Mouse (Mus musculus) kidney, postnatal 0 days (tissue): ENCODE results near the gene Akap9. TPM values are rescaled to one million over a fixed set of nuclear protein-coding genes. Genes with fewer than 3 reads are reported as not detected.

ENCODE experiments used
- ATAC-seq: fragments of 200-750 bp; cut with Nextera tagmentation; replicated peaks from 2 replicates; pipeline ENCODE4 v1.8.0; 2017; ENCODE audit warnings: low read depth, moderate number of reproducible peaks, moderate TSS enrichment, moderate library complexity; ENCODE audit not compliant: low FRiP score
- DNase-seq: peaks from one replicate; pipeline ENCODE4 v3.0.0-alpha.2; 2016; ENCODE audit warnings: low spot score
- H3K27ac ChIP-seq: fragments of 300-500 bp; sonication (generic); 2 replicates; pipeline ENCODE4 v1.5.1; 2014; ENCODE audit warnings: mild to moderate bottlenecking
- H3K27me3 ChIP-seq: fragments of 300-500 bp; sonication (generic); 2 replicates; pipeline ENCODE4 v1.6.1; 2014; ENCODE audit warnings: low read length, mixed read lengths; ENCODE audit not compliant: insufficient read depth
- H3K36me3 ChIP-seq: fragments of 300-500 bp; sonication (generic); 2 replicates; pipeline ENCODE4 v1.6.1; 2014; ENCODE audit warnings: low read length, mixed read lengths; ENCODE audit not compliant: insufficient read depth
- H3K4me1 ChIP-seq: fragments of 300-500 bp; sonication (generic); replicated peaks from 2 replicates; pipeline ENCODE4 v1.6.1; 2014; ENCODE audit warnings: antibody characterized with exemption, low read length, mixed read lengths; ENCODE audit not compliant: insufficient read depth
- H3K4me2 ChIP-seq: fragments of 300-500 bp; sonication (generic); 2 replicates; pipeline ENCODE4 v1.6.1; 2014; ENCODE audit warnings: mild to moderate bottlenecking, low read length, moderate library complexity, mixed read lengths
- H3K4me3 ChIP-seq: fragments of 300-500 bp; sonication (generic); replicated peaks from 2 replicates; pipeline ENCODE4 v1.5.1; 2014; ENCODE audit warnings: low read depth, low read length
- H3K9ac ChIP-seq: fragments of 300-500 bp; sonication (generic); 2 replicates; pipeline ENCODE4 v1.6.1; 2014; ENCODE audit warnings: low read depth, low read length
- H3K9me3 ChIP-seq: fragments of 300-500 bp; sonication (generic); replicated peaks from 2 replicates; pipeline ENCODE4 v1.6.1; 2016; ENCODE audit warnings: low read length, inconsistent platforms, mixed read lengths
- CTCF ChIP-seq: IDR thresholded peaks from 2 replicates; pipeline ENCODE4 v1.5.1; 2016; ENCODE audit warnings: antibody characterized with exemption, low read depth, mild to moderate bottlenecking, moderate library complexity
- WGBS: fragments of 180-500 bp; shearing (Covaris S2); extraction: QIAGEN DNeasy Blood & Tissue Kit; methylation state at CpG from one replicate; pipeline ENCODE4 v1.1.7; 2014; 5-methylcytosine and 5-hydroxymethylcytosine counted together
- polyA plus RNA-seq: library from polyadenylated mRNA; unstranded; fragments of >200 nt; fragmentation: Nextera tagmentation; extraction: Ambion mirVana; gene quantifications from 2 replicates; pipeline ENCODE4 v1.2.1, GENCODE M21; 2015

Akap9 gene
- polyA plus RNA-seq, 1 experiment from 2014 or later, result 110 TPM

- peak; percentile 46; the same call in 1 of the 2 replicates for TF ChIP-seq CTCF
- ATAC-seq, result no peak
- Histone ChIP-seq H3K4me3 (no peak overlapping the region), H3K4me1 (no peaks in the 10 kb centered on the region), H3K4me2 (no peak overlapping the region), H3K27me3 (no peaks in the 10 kb centered on the region), H3K27ac (no peak overlapping the region), H3K9me3 (no peaks in the 10 kb centered on the region), H3K36me3 (peaks cover 41% of the 10 kb centered on the region; the same call in 1 of the 2 replicates), H3K9ac (no peak overlapping the region)
- WGBS, result 95% methylated on average over 6 of the region's 6 CpGs
- DNase-seq, result no peak
Observed at GRCm38 (mm10) chr5:4040372-4040771, 112.5 kb downstream of the Akap9 start.

- Histone ChIP-seq H3K36me3 (peaks cover 40% of the 10 kb centered on the region), H3K27ac (no peak overlapping the region), H3K9ac (no peak overlapping the region), H3K4me3 (no peak overlapping the region), H3K4me2 (no peak overlapping the region), H3K9me3 (no peaks in the 10 kb centered on the region), H3K4me1 (no peaks in the 10 kb centered on the region), H3K27me3 (no peaks in the 10 kb centered on the region)
- DNase-seq, result no peak
- no peak for TF ChIP-seq CTCF
- 94% methylated on average over 2 of the region's 2 CpGs for WGBS
- no peak for ATAC-seq
Observed at GRCm38 (mm10) chr5:4040922-4041321, 113.1 kb downstream of the Akap9 start.

- H3K4me2 ChIP-seq, result no peak overlapping the region
- ATAC-seq (no peak), DNase-seq (no peak)
- no peaks in the 10 kb centered on the region for H3K4me1 ChIP-seq
- H3K27ac ChIP-seq, result no peak overlapping the region
- H3K27me3 ChIP-seq, result no peaks in the 10 kb centered on the region
- TF ChIP-seq CTCF, result no peak
- no peak overlapping the region for H3K4me3 ChIP-seq
- no peak overlapping the region for H3K9ac ChIP-seq
- WGBS, result 95% methylated on average over 8 of the region's 8 CpGs
- no peaks in the 10 kb centered on the region for H3K9me3 ChIP-seq
- peaks cover 61% of the 10 kb centered on the region for H3K36me3 ChIP-seq
Observed at GRCm38 (mm10) chr5:4060313-4060712, 132.5 kb downstream of the Akap9 start.

GRCm38 (mm10) chr5:4066476-4067115, 138.7 kb downstream of the Akap9 start:
- no peak overlapping the region for H3K9ac ChIP-seq
- ATAC-seq (no peak), DNase-seq (no peak)
- no peaks in the 10 kb centered on the region for H3K4me1 ChIP-seq
- TF ChIP-seq CTCF, result no peak
- H3K27me3 ChIP-seq, result no peaks in the 10 kb centered on the region
- peaks cover 54% of the 10 kb centered on the region for H3K36me3 ChIP-seq
- H3K4me3 ChIP-seq, result no peak overlapping the region
- no peaks in the 10 kb centered on the region for H3K9me3 ChIP-seq
- H3K27ac ChIP-seq, result no peak overlapping the region
- WGBS, result 83% methylated on average over 18 of the region's 18 CpGs
- no peak overlapping the region for H3K4me2 ChIP-seq

GRCm38 (mm10) chr5:4067203-4067602, 139.3 kb downstream of the Akap9 start:
- no peaks in the 10 kb centered on the region for H3K9me3 ChIP-seq
- no peak overlapping the region for H3K9ac ChIP-seq
- no peak for TF ChIP-seq CTCF
- no peak overlapping the region for H3K4me2 ChIP-seq
- H3K4me1 ChIP-seq, result no peaks in the 10 kb centered on the region
- no peaks in the 10 kb centered on the region for H3K27me3 ChIP-seq
- H3K36me3 ChIP-seq, result peaks cover 50% of the 10 kb centered on the region
- no peak overlapping the region for H3K27ac ChIP-seq
- DNase-seq, result no peak
- WGBS, result 73% methylated on average over 3 of the region's 3 CpGs
- ATAC-seq, result no peak
- H3K4me3 ChIP-seq, result no peak overlapping the region

- no peak for DNase-seq
- no peak overlapping the region for H3K4me3 ChIP-seq
- 93% methylated on average over 3 of the region's 3 CpGs for WGBS
- H3K9ac ChIP-seq, result no peak overlapping the region
- H3K36me3 ChIP-seq, result peaks cover 37% of the 10 kb centered on the region; the same call in 1 of the 2 replicates
- no peak for ATAC-seq
- H3K27ac ChIP-seq, result no peak overlapping the region
- TF ChIP-seq CTCF, result no peak
- H3K4me1 ChIP-seq, result no peaks in the 10 kb centered on the region
- no peak overlapping the region for H3K4me2 ChIP-seq
- no peaks in the 10 kb centered on the region for H3K27me3 ChIP-seq
- H3K9me3 ChIP-seq, result no peaks in the 10 kb centered on the region; the same call in 1 of the 2 replicates
Observed at GRCm38 (mm10) chr5:4079086-4079485, 151.2 kb downstream of the Akap9 start.

GRCm38 (mm10) chr5:4080861-4081260, 153.0 kb downstream of the Akap9 start:
- DNase-seq, result no peak
- no peak for ATAC-seq
- Histone ChIP-seq H3K9ac (no peak overlapping the region), H3K27ac (no peak overlapping the region), H3K9me3 (no peaks in the 10 kb centered on the region), H3K4me3 (no peak overlapping the region), H3K27me3 (no peaks in the 10 kb centered on the region), H3K4me1 (no peaks in the 10 kb centered on the region), H3K4me2 (no peak overlapping the region), H3K36me3 (peaks cover 42% of the 10 kb centered on the region)
- WGBS, result 83% methylated on average over 2 of the region's 2 CpGs
- TF ChIP-seq CTCF, result no peak
